Mouse (Mus musculus): ENCODE results near the gene Ccnd2. TPM values are rescaled to one million over a fixed set of nuclear protein-coding genes. Genes with fewer than 3 reads are reported as not detected.

The Ccnd2 gene
- total and polyA plus RNA-seq, 3 experiments, result 46.2 to 139 (median 132) TPM

- peaks cover 7% of the 10 kb centered on the region for H3K36me3 ChIP-seq (ENCODE audit: control insufficient read depth, insufficient read depth, low read length)
- no peaks in the 10 kb centered on the region; the same call in 1 of the 2 replicates for H3K4me1 ChIP-seq (ENCODE audit: control insufficient read depth, insufficient read depth, low read length)
- no peaks in the 10 kb centered on the region for H3K27me3 ChIP-seq (ENCODE audit: control insufficient read depth, insufficient read depth, low read length)
- no peak overlapping the region for H3K9ac ChIP-seq (ENCODE audit: low read depth, low read length)
- DNase-seq, result no peak
- H3K79me2 ChIP-seq (replicated peaks; ENCODE audit: control insufficient read depth, insufficient read depth, low read length), result no peaks in the 10 kb centered on the region
- intact Hi-C loops (cut with DNase I), result no loop called here
- WGBS, result 94% methylated on average over 11 of the region's 11 CpGs
- TF ChIP-seq EP300 (IDR thresholded peaks at IDR 0.05; ENCODE audit: insufficient read depth, low read depth, low read length), result no peak
- TF ChIP-seq CTCF (IDR thresholded peaks at IDR 0.05), result no peak
- no peak for TF ChIP-seq POLR2A (IDR thresholded peaks at IDR 0.05; ENCODE audit: insufficient read depth, low read depth, low read length)
- no peak overlapping the region for H3K4me3 ChIP-seq
- H3K27ac ChIP-seq, result no peak overlapping the region
Measured at GRCm38 (mm10) chr6:127138962-127139361, 13.0 kb downstream of the Ccnd2 start.

- peaks cover 7% of the 10 kb centered on the region for H3K36me3 ChIP-seq (ENCODE audit: control insufficient read depth, insufficient read depth, low read length)
- no peaks in the 10 kb centered on the region for H3K79me2 ChIP-seq (replicated peaks; ENCODE audit: control insufficient read depth, insufficient read depth, low read length)
- TF ChIP-seq CTCF (IDR thresholded peaks at IDR 0.05) (no peak), EP300 (IDR thresholded peaks at IDR 0.05; ENCODE audit: insufficient read depth, low read depth, low read length) (no peak)
- WGBS, result 66% methylated on average over 15 of the region's 16 CpGs
- no peak overlapping the region for H3K9ac ChIP-seq (ENCODE audit: low read depth, low read length)
- intact Hi-C loops (cut with DNase I), result no loop called here
- H3K4me1 ChIP-seq (ENCODE audit: control insufficient read depth, insufficient read depth, low read length), result no peaks in the 10 kb centered on the region
- no peak overlapping the region for H3K4me3 ChIP-seq
- H3K27ac ChIP-seq, result no peak overlapping the region
- H3K27me3 ChIP-seq (ENCODE audit: control insufficient read depth, insufficient read depth, low read length), result no peaks in the 10 kb centered on the region
- DNase-seq, result no peak
Measured at GRCm38 (mm10) chr6:127133433-127134245, 18.4 kb downstream of the Ccnd2 start.

GRCm38 (mm10) chr6:127132719-127133118 is 19.3 kb downstream of the Ccnd2 start:
- 59% methylated on average over 3 of the region's 3 CpGs for WGBS
- Histone ChIP-seq H3K4me3 (no peak overlapping the region), H3K4me1 (ENCODE audit: control insufficient read depth, insufficient read depth, low read length) (no peaks in the 10 kb centered on the region), H3K27me3 (ENCODE audit: control insufficient read depth, insufficient read depth, low read length) (no peaks in the 10 kb centered on the region), H3K79me2 (replicated peaks; ENCODE audit: control insufficient read depth, insufficient read depth, low read length) (no peaks in the 10 kb centered on the region), H3K27ac (no peak overlapping the region), H3K36me3 (ENCODE audit: control insufficient read depth, insufficient read depth, low read length) (peaks cover 7% of the 10 kb centered on the region), H3K9ac (ENCODE audit: low read depth, low read length) (no peak overlapping the region)
- TF ChIP-seq POLR2A (IDR thresholded peaks at IDR 0.05; ENCODE audit: insufficient read depth, low read depth, low read length), result no peak
- TF ChIP-seq EP300 (IDR thresholded peaks at IDR 0.05; ENCODE audit: insufficient read depth, low read depth, low read length), result no peak
- no peak for TF ChIP-seq CTCF (IDR thresholded peaks at IDR 0.05)
- DNase-seq, result no peak
- intact Hi-C loops (cut with DNase I), result no loop called here

- no peak for DNase-seq
- Histone ChIP-seq H3K27ac (no peak overlapping the region), H3K36me3 (ENCODE audit: control insufficient read depth, insufficient read depth, low read length) (peaks cover 7% of the 10 kb centered on the region), H3K4me3 (no peak overlapping the region), H3K79me2 (replicated peaks; ENCODE audit: control insufficient read depth, insufficient read depth, low read length) (no peaks in the 10 kb centered on the region), H3K4me1 (ENCODE audit: control insufficient read depth, insufficient read depth, low read length) (no peaks in the 10 kb centered on the region), H3K27me3 (ENCODE audit: control insufficient read depth, insufficient read depth, low read length) (no peaks in the 10 kb centered on the region), H3K9ac (ENCODE audit: low read depth, low read length) (no peak overlapping the region)
- TF ChIP-seq EP300 (IDR thresholded peaks at IDR 0.05; ENCODE audit: insufficient read depth, low read depth, low read length) (no peak), CTCF (IDR thresholded peaks at IDR 0.05) (no peak), POLR2A (IDR thresholded peaks at IDR 0.05; ENCODE audit: insufficient read depth, low read depth, low read length) (no peak)
- 72% methylated on average over 3 of the region's 3 CpGs for WGBS
- intact Hi-C loops (cut with DNase I), result no loop called here
Measured at GRCm38 (mm10) chr6:127131946-127132345, 20.0 kb downstream of the Ccnd2 start.

GRCm38 (mm10) chr6:127130377-127130776 is 21.6 kb downstream of the Ccnd2 start:
- WGBS, result 78% methylated on average over 13 of the region's 13 CpGs
- no peak for DNase-seq
- H3K36me3 ChIP-seq (ENCODE audit: control insufficient read depth, insufficient read depth, low read length), result peaks cover 3% of the 10 kb centered on the region
- no peaks in the 10 kb centered on the region for H3K27me3 ChIP-seq (ENCODE audit: control insufficient read depth, insufficient read depth, low read length)
- no peak overlapping the region for H3K27ac ChIP-seq
- TF ChIP-seq EP300 (IDR thresholded peaks at IDR 0.05; ENCODE audit: insufficient read depth, low read depth, low read length), result no peak
- no peak for TF ChIP-seq CTCF (IDR thresholded peaks at IDR 0.05)
- TF ChIP-seq POLR2A (IDR thresholded peaks at IDR 0.05; ENCODE audit: insufficient read depth, low read depth, low read length), result no peak
- intact Hi-C loops (cut with DNase I), result no loop called here
- no peaks in the 10 kb centered on the region for H3K79me2 ChIP-seq (replicated peaks; ENCODE audit: control insufficient read depth, insufficient read depth, low read length)
- no peaks in the 10 kb centered on the region for H3K4me1 ChIP-seq (ENCODE audit: control insufficient read depth, insufficient read depth, low read length)
- no peak overlapping the region for H3K9ac ChIP-seq (ENCODE audit: low read depth, low read length)
- H3K4me3 ChIP-seq, result no peak overlapping the region

- H3K36me3 ChIP-seq (ENCODE audit: control insufficient read depth, insufficient read depth, low read length), result no peaks in the 10 kb centered on the region; the same call in 1 of the 2 replicates
- WGBS, result 92% methylated on average over 14 of the region's 14 CpGs
Measured at GRCm38 (mm10) chr6:127129659-127130058, 22.3 kb downstream of the Ccnd2 start.

More at GRCm38 (mm10) chr6:127129659-127130058, 22.3 kb downstream of the Ccnd2 start:
- Histone ChIP-seq H3K27ac (no peak overlapping the region), H3K4me3 (no peak overlapping the region), H3K27me3 (ENCODE audit: control insufficient read depth, insufficient read depth, low read length) (no peaks in the 10 kb centered on the region), H3K79me2 (replicated peaks; ENCODE audit: control insufficient read depth, insufficient read depth, low read length) (no peaks in the 10 kb centered on the region), H3K9ac (ENCODE audit: low read depth, low read length) (no peak overlapping the region), H3K4me1 (ENCODE audit: control insufficient read depth, insufficient read depth, low read length) (no peaks in the 10 kb centered on the region)
- intact Hi-C loops (cut with DNase I), result no loop called here
- DNase-seq, result no peak
- TF ChIP-seq POLR2A (IDR thresholded peaks at IDR 0.05; ENCODE audit: insufficient read depth, low read depth, low read length), result no peak
- TF ChIP-seq CTCF (IDR thresholded peaks at IDR 0.05), result no peak
- TF ChIP-seq EP300 (IDR thresholded peaks at IDR 0.05; ENCODE audit: insufficient read depth, low read depth, low read length), result no peak
